Mouse (Mus musculus): ENCODE results near the gene Col5a1.

DNA sequence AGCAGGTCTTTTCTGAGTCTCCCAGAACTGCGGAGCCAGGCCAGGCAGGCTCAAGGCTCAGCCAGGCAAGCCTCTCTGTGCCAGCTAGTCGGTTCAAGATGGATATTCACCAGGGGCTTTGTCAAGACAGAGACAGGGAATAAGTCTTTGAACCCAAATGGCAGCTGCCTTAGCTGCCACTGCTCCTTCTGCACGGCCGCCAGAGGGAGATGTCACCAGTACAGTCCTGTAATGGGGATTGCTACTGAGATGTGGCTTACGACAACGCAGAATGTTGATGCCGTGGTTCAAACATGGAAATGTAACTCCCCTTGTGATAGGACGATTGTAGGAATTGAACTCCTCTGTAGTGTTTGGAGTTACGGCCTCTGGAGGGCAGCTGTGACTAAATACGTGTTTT lies 199.9 kb downstream of the Col5a1 start:
- TF ChIP-seq FLI1 (IDR thresholded peaks at IDR 0.05; ENCODE audit: low read length) (no peak), GATA1 (IDR thresholded peaks at IDR 0.05; ENCODE audit: borderline replicate concordance, low read length) (no peak)

Data from megakaryocyte, embryonic 14.5 days (primary cell).